Mouse (Mus musculus) layer of hippocampus, postnatal 25 days (tissue): ENCODE measurements at regions not wholly inside any gene's neighbourhood (a gene's known extent, or its start where the extent isn't known, plus 50 kb on each side); places are given as distances from the start of the nearest gene placed in this dataset.

Experiments
- DNase-seq, 2 experiments: peaks; one replicate each; pipeline ENCODE4 v3.0.0; 2022; ENCODE audit warnings: mixed read lengths in 2 of 2, low spot score in 1 of 2; ENCODE audit errors: extremely low spot score in 1 of 2

GRCm38 (mm10) chr4:54601671-54602512 is 343.0 kb upstream of the Zfp462 start:
- DNase-seq: no peak

GRCm38 (mm10) chr4:54602513-54603205 is 342.2 kb upstream of the Zfp462 start:
- no peak for DNase-seq

GRCm38 (mm10) chr4:54610101-54610500 is 334.7 kb upstream of the Zfp462 start:
- DNase-seq: no peak

GRCm38 (mm10) chr4:54611990-54612980 is 332.6 kb upstream of the Zfp462 start:
- DNase-seq: no peak

GRCm38 (mm10) chr4:54613076-54613475 is 331.8 kb upstream of the Zfp462 start:
- no peak for DNase-seq

- no peak for DNase-seq
These were observed 331.2 kb upstream of the Zfp462 start for GRCm38 (mm10) chr4:54613611-54614010.

GRCm38 (mm10) chr4:54615886-54616285 is 329.0 kb upstream of the Zfp462 start:
- DNase-seq: no peak

GRCm38 (mm10) chr4:54624024-54624873 is 320.6 kb upstream of the Zfp462 start:
- DNase-seq: no peak

- no peak for DNase-seq
These were observed 307.7 kb upstream of the Zfp462 start for GRCm38 (mm10) chr4:54636986-54637641.

- DNase-seq: no peak
These were observed 298.8 kb upstream of the Zfp462 start for GRCm38 (mm10) chr4:54646033-54646432.

GRCm38 (mm10) chr4:54646459-54646858 is 298.4 kb upstream of the Zfp462 start:
- DNase-seq: no peak

- DNase-seq: no peak
These were observed 296.6 kb upstream of the Zfp462 start for GRCm38 (mm10) chr4:54648254-54648653.

- no peak for DNase-seq
These were observed 293.2 kb upstream of the Zfp462 start for GRCm38 (mm10) chr4:54651646-54652110.

- no peak for DNase-seq
These were observed 292.5 kb upstream of the Zfp462 start for GRCm38 (mm10) chr4:54652111-54653021.

GRCm38 (mm10) chr4:54653097-54653776 is 291.6 kb upstream of the Zfp462 start:
- no peak for DNase-seq
